Mouse (Mus musculus) liver, adult 2 months (tissue): Measurements from ENCODE around the gene Stpg1. TPM values are rescaled to one million over a fixed set of nuclear protein-coding genes. Genes with fewer than 3 reads are reported as not detected.

ENCODE experiments used
- DNase-seq: peaks from one replicate; pipeline ENCODE4 v3.0.0-alpha.2; 2011; ENCODE audit warnings: low read depth, low spot score; ENCODE audit errors: extremely low read depth
- H3K27ac ChIP-seq: fragments of 200-500 bp; replicated peaks from 2 replicates; pipeline ENCODE4 v1.5.1; 2012; ENCODE audit warnings: low read depth, mild to moderate bottlenecking, control low read depth, inconsistent platforms, low read length; ENCODE audit not compliant: insufficient read depth
- H3K27me3 ChIP-seq: fragments of 200-500 bp; 2 replicates; pipeline ENCODE4 v1.6.1; 2012; ENCODE audit warnings: mild to moderate bottlenecking, moderate library complexity, low read length, inconsistent platforms; ENCODE audit not compliant: control insufficient read depth, insufficient read depth
- H3K36me3 ChIP-seq: fragments of 200-500 bp; 2 replicates; pipeline ENCODE4 v1.6.1; 2012; ENCODE audit warnings: low read length, inconsistent platforms; ENCODE audit not compliant: control insufficient read depth, insufficient read depth
- H3K4me1 ChIP-seq: fragments of 200-500 bp; 2 replicates; pipeline ENCODE4 v1.6.1; 2011; ENCODE audit warnings: low read length; ENCODE audit not compliant: control insufficient read depth, insufficient read depth
- H3K4me3 ChIP-seq: fragments of 200-500 bp; 2 replicates; pipeline ENCODE4 v1.5.1; 2011; ENCODE audit warnings: low read depth, mild to moderate bottlenecking, control low read depth, low read length, moderate library complexity; ENCODE audit not compliant: insufficient read depth
- H3K79me2 ChIP-seq: fragments of 200-500 bp; 2 replicates; pipeline ENCODE4 v1.6.1; 2012; ENCODE audit warnings: inconsistent platforms, mild to moderate bottlenecking, low read length, moderate library complexity; ENCODE audit not compliant: control insufficient read depth, insufficient read depth
- H3K9ac ChIP-seq: fragments of 200-500 bp; 2 replicates; pipeline ENCODE4 v1.6.1; 2012; ENCODE audit warnings: low read depth, mild to moderate bottlenecking, control low read depth, inconsistent platforms, low read length
- CTCF ChIP-seq: fragments of 200-500 bp; IDR thresholded peaks from 2 replicates; pipeline ENCODE4 v1.5.1; 2011; ENCODE audit warnings: low read depth, low read length, control low read depth
- POLR2A ChIP-seq: fragments of 200-500 bp; IDR thresholded peaks from 2 replicates; pipeline ENCODE4 v1.6.1; 2011; ENCODE audit warnings: low read length, control low read depth; ENCODE audit not compliant: insufficient read depth; ENCODE audit errors: extremely low read depth
- WGBS: fragments of 180-500 bp; shearing (Covaris S2); methylation state at CpG from one replicate; pipeline ENCODE4 v1.1.7; 2018; 5-methylcytosine and 5-hydroxymethylcytosine counted together
- polyA plus RNA-seq: library from polyadenylated mRNA; depleted of rRNA; stranded (reverse); fragments of >200 nt; gene quantifications from 2 replicates; pipeline ENCODE4 v1.2.3, GENCODE M21; 2012; rRNA removed
- total RNA-seq: library from RNA; depleted of rRNA; stranded (reverse); fragments of >200 nt; gene quantifications from 2 replicates; pipeline ENCODE4 v1.2.3, GENCODE M21; 2014; rRNA removed

Gene Stpg1
- total and polyA plus RNA-seq, 2 experiments, result not detected

DNA sequence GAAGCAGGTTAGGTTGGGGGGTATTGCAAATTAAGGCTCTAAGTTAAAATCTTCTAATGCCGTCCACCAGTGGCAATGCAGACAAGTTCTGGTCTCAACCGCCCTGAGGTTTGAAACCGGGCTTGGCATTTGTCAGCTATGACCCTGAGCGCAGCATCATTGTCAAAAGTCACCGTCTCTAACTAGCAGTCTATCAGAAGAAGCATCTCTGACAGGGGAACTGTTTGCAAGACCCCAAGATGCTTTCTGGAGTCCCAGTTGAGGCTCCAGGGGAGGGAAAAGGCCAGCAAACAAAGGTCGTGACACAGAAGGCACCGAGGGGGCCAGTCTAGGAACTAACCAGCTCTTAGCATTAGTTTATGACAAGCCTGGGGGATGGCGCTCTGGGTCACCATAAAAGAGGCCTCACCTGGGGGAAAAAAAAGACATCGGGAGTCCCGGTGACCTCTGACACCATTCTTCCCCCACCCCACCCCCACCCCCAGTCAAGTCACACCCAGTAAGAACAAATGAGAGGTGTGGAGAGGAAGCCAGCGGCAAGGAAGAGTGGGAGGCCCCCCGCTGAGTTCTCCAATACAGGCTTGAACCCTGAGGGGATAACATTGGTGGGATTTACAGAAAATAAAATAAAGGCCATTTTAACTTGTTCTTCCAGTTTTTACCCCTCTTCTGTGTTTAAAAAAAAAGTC, 86.8 kb downstream of the Stpg1 start:
- 52% methylated on average over 12 of the region's 12 CpGs for WGBS
- Histone ChIP-seq H3K27ac (no peak overlapping the region), H3K9ac (no peak overlapping the region), H3K4me3 (no peak overlapping the region), H3K27me3 (0 out of 2 replicates have a peak, but pooled peaks cover 3% of the 10 kb centered on the region), H3K4me1 (no peaks in the 10 kb centered on the region), H3K36me3 (no peaks in the 10 kb centered on the region), H3K79me2 (no peaks in the 10 kb centered on the region)
- TF ChIP-seq CTCF (no peak), POLR2A (no peak)
- no peak for DNase-seq

DNA sequence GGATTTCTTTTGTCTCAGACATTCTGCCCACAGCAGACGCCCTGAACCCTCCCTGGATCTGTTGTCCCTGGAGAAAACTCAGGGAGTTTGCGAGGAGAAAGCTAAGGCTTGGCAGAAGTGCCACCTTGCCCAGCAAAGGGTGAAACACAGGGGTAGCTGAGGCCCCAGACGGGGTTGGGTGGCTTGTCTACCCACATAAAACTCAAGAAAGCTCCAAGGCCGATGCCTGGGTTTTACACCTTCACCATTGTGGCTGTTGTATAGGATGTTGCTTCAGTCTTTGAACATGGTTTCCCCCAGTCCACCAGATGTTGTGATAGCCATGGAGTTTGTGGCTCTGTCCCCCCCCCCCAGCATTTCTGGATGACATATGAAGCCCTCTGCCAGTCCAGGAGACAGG, 90.2 kb downstream of the Stpg1 start:
- DNase-seq, result no peak
- no peaks in the 10 kb centered on the region for H3K36me3 ChIP-seq
- no peak overlapping the region for H3K27ac ChIP-seq
- no peak overlapping the region for H3K4me3 ChIP-seq
- H3K27me3 ChIP-seq, result 0 out of 2 replicates have a peak, but pooled peaks cover 3% of the 10 kb centered on the region
- 85% methylated on average over 4 of the region's 4 CpGs for WGBS
- H3K4me1 ChIP-seq, result no peaks in the 10 kb centered on the region
- H3K79me2 ChIP-seq, result no peaks in the 10 kb centered on the region
- no peak overlapping the region for H3K9ac ChIP-seq
- TF ChIP-seq CTCF (no peak), POLR2A (no peak)

Other genes with a start within 250 kb of the Stpg1 start
- 23.0 and 27.7 TPM in 2 replicates for gene Clic4, start 222.0 kb upstream of the Stpg1 start, total RNA-seq
- gene Clic4, start 222.0 kb upstream of the Stpg1 start, polyA plus RNA-seq, result 23.4 and 30.8 TPM in 2 replicates
- 15.0 and 18.8 TPM in 2 replicates for gene Srrm1, start 141.5 kb upstream of the Stpg1 start, total RNA-seq
- 8.2 and 8.9 TPM in 2 replicates for gene Srrm1, start 141.5 kb upstream of the Stpg1 start, polyA plus RNA-seq
- 0.60 and 3.7 TPM in 2 replicates for gene Ncmap, start 96.6 kb upstream of the Stpg1 start, total RNA-seq
- 2.8 and 3.6 TPM in 2 replicates for gene Ncmap, start 96.6 kb upstream of the Stpg1 start, polyA plus RNA-seq
- 1.1 and 1.7 TPM in 2 replicates for gene Rcan3, start 60.9 kb upstream of the Stpg1 start, total RNA-seq
- 1.5 and 1.8 TPM in 2 replicates for gene Rcan3, start 60.9 kb upstream of the Stpg1 start, polyA plus RNA-seq
- gene Nipal3, start 248 bp downstream of the Stpg1 start, total RNA-seq, result 5.4 and 6.6 TPM in 2 replicates
- gene Nipal3, start 248 bp downstream of the Stpg1 start, polyA plus RNA-seq, result 7.5 and 7.8 TPM in 2 replicates
- 0.07 and 0.09 TPM in 2 replicates for gene Grhl3, start 78.8 kb downstream of the Stpg1 start, total RNA-seq
- 0.04 and 0.06 TPM in 2 replicates for gene Grhl3, start 78.8 kb downstream of the Stpg1 start, polyA plus RNA-seq
- gene Ifnlr1, start 191.5 kb downstream of the Stpg1 start, total RNA-seq, result under 0.01 TPM in 1 of 2 replicates, not detected in the other
- 0.06 and 0.14 TPM in 2 replicates for gene Ifnlr1, start 191.5 kb downstream of the Stpg1 start, polyA plus RNA-seq
- gene Il22ra1, start 233.4 kb downstream of the Stpg1 start, total RNA-seq, result 1.4 and 1.7 TPM in 2 replicates
- 4.1 and 4.5 TPM in 2 replicates for gene Il22ra1, start 233.4 kb downstream of the Stpg1 start, polyA plus RNA-seq